Mouse (Mus musculus) urinary bladder, adult 2 months (tissue): Measurements from ENCODE around the gene Ppp2r5b. TPM values are rescaled to one million over a fixed set of nuclear protein-coding genes. Genes with fewer than 3 reads are reported as not detected.

Experiments
- DNase-seq: peaks from one replicate; pipeline ENCODE4 v3.0.0; 2022; ENCODE audit warnings: low spot score
- polyA plus RNA-seq: library from polyadenylated mRNA; depleted of rRNA; stranded (reverse); fragments of >200 nt; gene quantifications from 2 replicates; pipeline ENCODE4 v1.2.3, GENCODE M21; 2012; rRNA removed

The Ppp2r5b gene
- polyA plus RNA-seq, 1 experiment = 38.3 TPM

- no peak for DNase-seq
Measured at GRCm38 (mm10) chr19:6234337-6235083, 1.2 kb downstream of the Ppp2r5b start.

DNA sequence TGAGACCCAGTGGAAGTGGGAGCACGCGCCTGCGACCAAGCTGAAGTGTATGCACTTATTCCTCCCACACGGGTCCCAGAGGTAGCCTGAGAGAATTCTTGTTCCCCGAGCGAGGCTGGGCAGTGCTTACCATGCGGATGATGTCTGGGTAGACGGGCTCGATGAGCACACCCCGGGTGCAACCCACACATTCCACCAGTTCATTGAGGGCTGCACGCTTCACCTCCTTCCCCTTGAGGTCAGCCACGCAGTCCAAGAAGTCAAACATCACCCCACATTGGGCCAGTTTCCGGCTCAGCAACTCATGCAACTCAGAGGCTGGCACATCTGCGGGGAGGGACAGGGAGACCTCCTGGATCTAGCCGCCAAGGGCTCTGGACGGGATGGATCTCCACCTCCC lies 2.0 kb downstream of the Ppp2r5b start:
- DNase-seq = no peak

GRCm38 (mm10) chr19:6231036-6231435 lies 4.6 kb downstream of the Ppp2r5b start:
- no peak for DNase-seq

GRCm38 (mm10) chr19:6230411-6230810 lies 5.3 kb downstream of the Ppp2r5b start:
- DNase-seq = no peak

DNA sequence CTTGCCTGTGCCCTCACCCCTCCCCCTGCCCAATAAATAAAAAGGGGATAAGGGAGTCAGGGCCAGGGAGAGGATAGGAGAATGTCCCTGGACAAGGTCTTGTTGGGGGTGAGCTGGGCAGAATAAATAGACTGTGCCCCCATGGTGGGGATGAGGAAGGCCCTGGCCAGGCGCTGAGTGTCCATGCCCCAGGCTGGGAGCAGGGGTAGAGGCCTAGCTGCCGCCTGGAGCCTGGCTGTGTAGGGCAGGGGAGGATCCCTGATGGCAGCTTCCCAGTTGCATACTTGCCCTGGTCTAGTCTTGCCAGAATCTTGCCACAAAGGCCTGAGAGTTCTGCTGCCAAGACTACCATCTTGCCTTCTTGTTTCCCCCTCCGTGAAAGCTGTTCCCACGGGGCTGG lies 7.8 kb downstream of the Ppp2r5b start:
- no peak for DNase-seq

- DNase-seq = no peak
Measured at GRCm38 (mm10) chr19:6226763-6227162, 8.9 kb downstream of the Ppp2r5b start.

GRCm38 (mm10) chr19:6226135-6226534 lies 9.5 kb downstream of the Ppp2r5b start, which contains the start of gene Gpha2:
Gene Gpha2, plus strand, starts transcription at chr19:6226380.
- DNase-seq = no peak

- DNase-seq = no peak
Measured at GRCm38 (mm10) chr19:6218606-6219005, 17.1 kb downstream of the Ppp2r5b start.

GRCm38 (mm10) chr19:6216046-6216705 lies 19.5 kb downstream of the Ppp2r5b start:
- DNase-seq = no peak

GRCm38 (mm10) chr19:6206716-6207115 lies 29.0 kb downstream of the Ppp2r5b start:
- DNase-seq = no peak

DNA sequence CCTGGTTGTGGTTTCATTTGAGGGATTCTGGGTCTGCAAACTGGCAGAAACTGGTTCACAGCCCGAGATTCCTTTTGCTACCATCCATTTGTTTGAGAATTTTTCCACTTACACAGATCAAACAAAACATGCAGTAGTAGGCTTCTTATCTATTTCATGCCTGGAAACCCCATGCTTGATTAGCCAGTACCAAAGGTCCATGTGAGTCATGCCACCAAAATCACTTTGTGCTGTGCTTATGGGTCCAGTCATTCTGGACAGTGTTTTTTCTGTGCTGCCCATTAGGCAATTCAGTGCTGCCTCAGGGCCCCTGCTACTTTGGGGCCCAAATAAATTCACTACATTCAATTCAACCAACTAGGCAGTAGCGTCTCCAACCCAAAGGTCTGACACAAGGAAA lies 31.4 kb downstream of the Ppp2r5b start:
- DNase-seq = no peak

DNA sequence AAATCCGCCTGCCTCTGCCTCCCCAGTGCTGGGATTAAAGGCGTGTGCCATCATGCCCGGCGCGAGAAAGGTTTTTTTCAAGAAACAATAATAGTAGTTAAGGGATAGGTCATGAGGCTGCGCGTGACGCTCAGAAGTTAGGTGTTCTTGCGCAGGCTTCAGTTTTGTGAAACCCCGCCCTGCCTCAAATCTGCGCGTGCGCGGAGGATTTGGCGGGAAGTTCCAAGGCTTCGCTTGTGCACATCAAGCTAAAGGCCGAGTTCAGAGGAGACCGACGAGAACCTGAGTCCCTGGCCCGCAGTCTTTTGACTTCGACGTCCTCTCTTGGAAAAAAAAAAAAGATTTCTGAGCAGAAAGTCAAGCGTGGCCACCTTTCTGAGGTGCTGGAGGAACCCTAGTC lies 51.5 kb downstream of the Ppp2r5b start, which contains the start of gene Majin:
TSS of gene Majin (plus strand) at position 258 of the 400 bp plus-strand sequence.
- DNase-seq = no peak

GRCm38 (mm10) chr19:6182534-6182933 lies 53.1 kb downstream of the Ppp2r5b start:
- no peak for DNase-seq

GRCm38 (mm10) chr19:6181629-6182028 lies 54.0 kb downstream of the Ppp2r5b start:
- DNase-seq = no peak

GRCm38 (mm10) chr19:6178775-6179174 lies 56.9 kb downstream of the Ppp2r5b start:
- no peak for DNase-seq

Other genes with a start within 250 kb of the Ppp2r5b start
- gene Slc22a20, start 249.7 kb downstream of the Ppp2r5b start, polyA plus RNA-seq = 0.12 and 0.21 TPM in 2 replicates
- 116 and 118 TPM in 2 replicates for gene Capn1, start 220.0 kb downstream of the Ppp2r5b start, polyA plus RNA-seq
- 15.5 and 24.1 TPM in 2 replicates for gene Syvn1, start 189.3 kb downstream of the Ppp2r5b start, polyA plus RNA-seq
- 32.4 and 33.5 TPM in 2 replicates for gene Mrpl49, start 178.1 kb downstream of the Ppp2r5b start, polyA plus RNA-seq
- gene Fau, start 178.0 kb downstream of the Ppp2r5b start, polyA plus RNA-seq = 1,752 and 1,769 TPM in 2 replicates
- gene Znhit2, start 174.7 kb downstream of the Ppp2r5b start, polyA plus RNA-seq = 25.8 and 26.8 TPM in 2 replicates
- 24.1 and 33.2 TPM in 2 replicates for gene Tm7sf2, start 167.5 kb downstream of the Ppp2r5b start, polyA plus RNA-seq
- gene Vps51, start 158.6 kb downstream of the Ppp2r5b start, polyA plus RNA-seq = 62.5 and 70.8 TPM in 2 replicates
- 0.21 TPM in 1 of 2 replicates, not detected in the other for gene Tmem262, start 155.8 kb downstream of the Ppp2r5b start, polyA plus RNA-seq
- gene Gm28374, start 153.6 kb downstream of the Ppp2r5b start, polyA plus RNA-seq = 0.31 and 0.55 TPM in 2 replicates
- 68.5 and 81.2 TPM in 2 replicates for gene Zfpl1, start 150.9 kb downstream of the Ppp2r5b start, polyA plus RNA-seq
- gene Cdca5, start 150.9 kb downstream of the Ppp2r5b start, polyA plus RNA-seq = 0.83 and 1.4 TPM in 2 replicates
- gene AC131692.1, start 141.5 kb downstream of the Ppp2r5b start, polyA plus RNA-seq = 0.14 TPM in 1 of 2 replicates, not detected in the other
- 0.06 and 0.13 TPM in 2 replicates for gene Naaladl1, start 130.1 kb downstream of the Ppp2r5b start, polyA plus RNA-seq
- 14.0 and 16.8 TPM in 2 replicates for gene Sac3d1, start 117.2 kb downstream of the Ppp2r5b start, polyA plus RNA-seq
- gene Snx15, start 107.6 kb downstream of the Ppp2r5b start, polyA plus RNA-seq = 27.7 and 32.6 TPM in 2 replicates
- gene Batf2, start 94.9 kb downstream of the Ppp2r5b start, polyA plus RNA-seq = 5.1 and 9.2 TPM in 2 replicates
- gene Arl2, start 94.3 kb downstream of the Ppp2r5b start, polyA plus RNA-seq = 76.9 and 87.5 TPM in 2 replicates
- gene Majin, start 51.5 kb downstream of the Ppp2r5b start, polyA plus RNA-seq = 0.52 and 0.60 TPM in 2 replicates
- gene Gpha2, start 9.5 kb downstream of the Ppp2r5b start, polyA plus RNA-seq = 0.31 and 0.83 TPM in 2 replicates
- gene Atg2a, start 5.8 kb upstream of the Ppp2r5b start, polyA plus RNA-seq = 11.4 and 15.7 TPM in 2 replicates
- gene Ehd1, start 40.9 kb upstream of the Ppp2r5b start, polyA plus RNA-seq = 73.6 and 86.5 TPM in 2 replicates
- 22.7 and 27.0 TPM in 2 replicates for gene Cdc42bpg, start 70.6 kb upstream of the Ppp2r5b start, polyA plus RNA-seq
- gene Men1, start 99.1 kb upstream of the Ppp2r5b start, polyA plus RNA-seq = 34.3 and 37.7 TPM in 2 replicates
- 63.7 and 88.3 TPM in 2 replicates for gene Map4k2, start 105.3 kb upstream of the Ppp2r5b start, polyA plus RNA-seq
- gene Sf1, start 127.8 kb upstream of the Ppp2r5b start, polyA plus RNA-seq = 89.7 and 158 TPM in 2 replicates
- gene Pygm, start 148.5 kb upstream of the Ppp2r5b start, polyA plus RNA-seq = 34.8 and 47.2 TPM in 2 replicates
- gene Rasgrp2, start 163.5 kb upstream of the Ppp2r5b start, polyA plus RNA-seq = 106 and 109 TPM in 2 replicates
- 1.3 and 1.5 TPM in 2 replicates for gene Nrxn2, start 182.9 kb upstream of the Ppp2r5b start, polyA plus RNA-seq